Mouse (Mus musculus) midbrain, embryonic 14.5 days (tissue): ENCODE data around the gene Pdha1. TPM values are rescaled to one million over a fixed set of nuclear protein-coding genes. Genes with fewer than 3 reads are reported as not detected.

Experiments used
- ATAC-seq: fragments of 200-750 bp; cut with Nextera tagmentation; 2 replicates; pipeline ENCODE4 v1.8.0; 2017; ENCODE audit warnings: moderate number of reproducible peaks, moderate library complexity; ENCODE audit not compliant: low FRiP score, low TSS enrichment
- DNase-seq: peaks from one replicate; pipeline ENCODE4 v3.0.0-alpha.2; 2015
- H3K27ac ChIP-seq: fragments of 300-500 bp; sonication (generic); replicated peaks from 2 replicates; pipeline ENCODE4 v1.5.1; 2014; ENCODE audit warnings: mild to moderate bottlenecking, low read depth, low read length, moderate library complexity
- H3K27me3 ChIP-seq: fragments of 300-500 bp; sonication (generic); 2 replicates; pipeline ENCODE4 v1.6.1; 2014; ENCODE audit warnings: low read length, control low read depth, mixed read lengths; ENCODE audit not compliant: control insufficient read depth, insufficient read depth
- H3K36me3 ChIP-seq: fragments of 300-500 bp; sonication (generic); 2 replicates; pipeline ENCODE4 v1.6.1; 2014; ENCODE audit warnings: low read length, control low read depth; ENCODE audit not compliant: control insufficient read depth, insufficient read depth
- H3K4me1 ChIP-seq: fragments of 300-500 bp; sonication (generic); 2 replicates; pipeline ENCODE4 v1.6.1; 2014; ENCODE audit warnings: mild to moderate bottlenecking, antibody characterized with exemption, low read length, control low read depth; ENCODE audit not compliant: control insufficient read depth, insufficient read depth
- H3K4me2 ChIP-seq: fragments of 300-500 bp; sonication (generic); 2 replicates; pipeline ENCODE4 v1.6.1; 2014; ENCODE audit warnings: mild to moderate bottlenecking, low read length, moderate library complexity
- H3K4me3 ChIP-seq: fragments of 300-500 bp; sonication (generic); replicated peaks from 2 replicates; pipeline ENCODE4 v1.5.1; 2014; ENCODE audit warnings: low read depth, low read length
- H3K9ac ChIP-seq: fragments of 300-500 bp; sonication (generic); replicated peaks from 2 replicates; pipeline ENCODE4 v1.6.1; 2014; ENCODE audit warnings: mild to moderate bottlenecking, low read length, moderate library complexity
- H3K9me3 ChIP-seq: fragments of 300-500 bp; sonication (generic); 2 replicates; pipeline ENCODE4 v1.6.1; 2016; ENCODE audit warnings: low read length, control low read depth, mixed read lengths; ENCODE audit not compliant: control insufficient read depth
- WGBS: fragments of 180-500 bp; shearing (Covaris S2); extraction: QIAGEN DNeasy Blood & Tissue Kit; methylation state at CpG from one replicate; pipeline ENCODE4 v1.1.7; 2014; 5-methylcytosine and 5-hydroxymethylcytosine counted together
- polyA plus RNA-seq: library from polyadenylated mRNA; unstranded; fragments of >200 nt; fragmentation: Nextera tagmentation; extraction: Ambion mirVana; gene quantifications from 2 replicates; pipeline ENCODE4 v1.2.1, GENCODE M21; 2014

Gene Pdha1
- polyA plus RNA-seq, 1 experiment from 2014 or later = 133 TPM

DNA sequence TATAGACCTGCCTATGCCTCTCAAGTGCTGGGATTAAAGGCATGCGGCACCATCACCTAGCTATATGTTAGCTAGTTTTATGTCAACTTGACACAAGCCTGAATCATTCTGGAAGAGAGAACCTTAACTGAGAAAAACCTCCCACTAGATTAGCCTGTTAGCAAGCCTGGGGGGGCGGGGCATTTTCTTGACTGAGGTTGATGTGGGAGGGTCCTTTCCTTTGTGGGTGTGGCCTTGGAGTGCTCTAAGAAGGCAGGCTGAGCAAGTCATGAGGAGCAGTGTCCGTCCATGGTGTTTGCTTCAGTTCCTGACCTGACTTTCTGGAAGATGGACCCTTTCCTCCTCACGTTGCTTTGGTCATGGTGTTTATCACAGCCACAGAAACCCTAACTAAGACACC lies 8.6 kb upstream of the Pdha1 start:
- no peaks in the 10 kb centered on the region for H3K4me1 ChIP-seq
- DNase-seq = no peak
- 89% methylated on average over 4 of the region's 4 CpGs for WGBS
- H3K27me3 ChIP-seq = no peaks in the 10 kb centered on the region
- no peaks in the 10 kb centered on the region for H3K36me3 ChIP-seq
- no peaks in the 10 kb centered on the region for H3K9me3 ChIP-seq
- H3K9ac ChIP-seq = no peak overlapping the region
- H3K4me3 ChIP-seq = no peak overlapping the region
- no peak overlapping the region for H3K27ac ChIP-seq
- ATAC-seq = no peak
- H3K4me2 ChIP-seq = no peak overlapping the region

DNA sequence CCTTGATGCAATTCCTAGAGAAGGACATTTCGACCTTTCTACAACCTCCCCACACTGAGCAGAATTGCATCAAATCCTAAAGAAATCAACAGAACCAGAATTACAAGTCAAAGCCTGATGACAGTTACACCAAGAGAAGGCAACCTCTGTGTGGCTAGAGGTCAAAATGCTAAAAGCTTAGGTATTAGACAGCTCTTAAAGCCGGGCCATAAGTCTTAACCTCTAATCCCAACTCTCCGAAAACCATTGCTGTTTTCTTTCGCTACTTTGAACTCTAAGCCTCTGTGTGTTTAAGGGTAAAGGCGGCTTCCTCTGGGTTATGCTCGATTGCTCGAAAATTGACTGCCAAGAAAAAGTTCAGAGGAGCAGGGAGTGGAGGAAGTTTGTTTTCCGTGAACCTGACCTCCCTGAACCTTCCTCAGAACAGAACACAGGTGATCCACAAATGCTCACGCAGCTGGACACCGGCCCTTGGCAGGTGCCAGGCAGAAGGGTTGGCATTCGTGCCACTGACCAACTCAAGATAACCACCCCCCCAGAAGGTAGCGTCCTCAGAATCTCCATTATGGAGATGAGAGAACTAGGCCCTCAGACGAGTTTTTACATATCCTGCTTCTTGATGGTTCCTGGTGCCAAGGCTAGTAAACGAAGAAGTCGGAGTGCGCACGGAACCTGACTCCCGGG lies 894 bp downstream of the Pdha1 start:
- no peaks in the 10 kb centered on the region for H3K9me3 ChIP-seq

DNA sequence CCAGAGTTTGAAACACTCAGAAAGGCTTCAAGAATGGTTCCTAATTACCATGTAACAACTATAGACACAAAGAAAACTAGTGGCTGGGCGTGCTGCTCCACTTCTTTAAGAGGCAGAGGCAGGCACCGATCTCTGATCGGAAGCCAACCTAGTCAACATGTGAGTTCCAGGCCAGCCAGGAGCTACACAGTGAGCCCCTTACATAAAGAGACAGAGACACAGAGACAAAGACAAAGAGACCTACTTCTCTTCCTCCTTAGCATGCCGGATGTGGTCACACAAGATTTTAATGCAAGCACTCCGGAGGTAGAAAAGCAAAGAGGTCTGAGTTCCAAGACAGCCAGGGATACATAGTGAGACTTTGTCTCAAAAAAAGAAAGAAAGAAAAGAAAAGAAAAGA lies 2.1 kb downstream of the Pdha1 start:
- Histone ChIP-seq H3K36me3 (no peaks in the 10 kb centered on the region; the same call in 1 of the 2 replicates), H3K9me3 (no peaks in the 10 kb centered on the region), H3K27me3 (no peaks in the 10 kb centered on the region), H3K4me1 (no peaks in the 10 kb centered on the region), H3K27ac (no peak overlapping the region), H3K4me2 (peak overlapping the region; percentile 65), H3K4me3 (0 out of 2 replicates have a peak overlapping the region, but pooled peaks have one; percentile 2), H3K9ac (no peak overlapping the region)
- ATAC-seq (no peak), DNase-seq (peak; percentile 10)
- 20% methylated on average over 5 of the region's 5 CpGs for WGBS

More for the DNA sequence above, 894 bp downstream of the Pdha1 start:
- DNase-seq (no peak), ATAC-seq (no peak)
- Histone ChIP-seq H3K4me2 (peak overlapping the region; percentile 65), H3K4me3 (peak overlapping the region; percentile 59), H3K27ac (peak overlapping the region; percentile 86), H3K27me3 (no peaks in the 10 kb centered on the region), H3K4me1 (no peaks in the 10 kb centered on the region), H3K36me3 (no peaks in the 10 kb centered on the region; the same call in 1 of the 2 replicates), H3K9ac (peak overlapping the region; percentile 64)
- 28% methylated on average over 18 of the region's 18 CpGs for WGBS

DNA sequence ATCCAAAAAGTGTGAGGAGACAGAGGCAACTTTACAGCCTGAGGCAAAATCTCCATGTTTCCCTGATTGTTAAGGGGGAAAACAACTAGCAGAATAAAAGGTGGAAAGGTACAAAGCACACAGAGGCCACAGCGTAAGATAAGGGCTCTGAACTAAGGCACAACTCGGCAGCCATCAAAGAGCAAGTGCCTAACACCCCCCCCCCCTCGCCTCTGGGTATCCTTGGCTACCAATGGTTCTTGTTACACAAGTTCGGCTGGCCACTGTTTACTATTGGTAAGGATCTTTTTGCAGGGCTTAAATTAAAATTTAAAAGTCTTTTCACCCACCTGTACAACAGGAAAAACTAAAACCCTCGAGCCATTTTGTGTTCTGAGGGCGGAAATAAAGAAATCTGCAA lies 2.5 kb downstream of the Pdha1 start:
- WGBS = 26% methylated on average over 6 of the region's 6 CpGs
- Histone ChIP-seq H3K9me3 (no peaks in the 10 kb centered on the region), H3K27me3 (no peaks in the 10 kb centered on the region), H3K9ac (no peak overlapping the region), H3K4me1 (no peaks in the 10 kb centered on the region), H3K4me2 (peak overlapping the region; percentile 65), H3K36me3 (no peaks in the 10 kb centered on the region; the same call in 1 of the 2 replicates), H3K27ac (no peak overlapping the region), H3K4me3 (0 out of 2 replicates have a peak overlapping the region, but pooled peaks have one; percentile 2)
- DNase-seq = no peak
- no peak for ATAC-seq

DNA sequence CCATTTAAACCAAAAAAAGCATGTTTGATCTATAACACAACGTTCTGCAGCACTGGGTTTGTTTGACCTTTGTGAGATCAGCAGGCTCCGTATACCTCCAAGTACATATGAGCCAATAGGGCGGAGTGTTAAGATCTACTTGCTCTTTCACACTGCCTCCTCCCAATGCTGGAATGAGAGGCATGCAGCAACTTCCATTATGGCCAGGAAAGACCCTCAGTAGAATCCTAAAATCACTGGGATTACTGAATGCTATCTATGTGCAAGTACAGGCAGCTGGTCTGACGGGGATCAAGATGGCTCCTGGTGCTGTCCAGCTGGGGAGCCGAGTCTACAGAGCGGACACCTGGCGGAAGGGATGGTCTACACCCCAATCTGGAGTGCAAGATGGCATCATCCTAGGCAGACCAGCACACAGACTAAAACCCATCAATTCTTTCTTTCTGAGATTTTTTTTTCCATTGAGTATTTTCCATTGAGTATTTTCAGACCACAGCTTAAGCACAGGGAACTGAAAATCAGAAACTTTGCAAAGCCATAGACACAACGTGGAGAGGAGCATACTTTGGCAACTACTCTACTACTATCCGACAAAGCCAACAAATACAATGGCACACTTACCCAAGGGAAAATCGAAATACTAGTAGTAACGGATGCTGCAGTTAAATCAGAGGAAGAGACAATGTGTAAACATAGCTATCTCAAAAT lies 3.9 kb downstream of the Pdha1 start:
- DNase-seq = no peak
- Histone ChIP-seq H3K4me3 (no peak overlapping the region), H3K36me3 (peaks cover 8% of the 10 kb centered on the region), H3K9me3 (no peaks in the 10 kb centered on the region), H3K27me3 (no peaks in the 10 kb centered on the region), H3K9ac (no peak overlapping the region), H3K27ac (no peak overlapping the region), H3K4me2 (no peak overlapping the region), H3K4me1 (no peaks in the 10 kb centered on the region)
- ATAC-seq = no peak
- 84% methylated on average over 11 of the region's 11 CpGs for WGBS

DNA sequence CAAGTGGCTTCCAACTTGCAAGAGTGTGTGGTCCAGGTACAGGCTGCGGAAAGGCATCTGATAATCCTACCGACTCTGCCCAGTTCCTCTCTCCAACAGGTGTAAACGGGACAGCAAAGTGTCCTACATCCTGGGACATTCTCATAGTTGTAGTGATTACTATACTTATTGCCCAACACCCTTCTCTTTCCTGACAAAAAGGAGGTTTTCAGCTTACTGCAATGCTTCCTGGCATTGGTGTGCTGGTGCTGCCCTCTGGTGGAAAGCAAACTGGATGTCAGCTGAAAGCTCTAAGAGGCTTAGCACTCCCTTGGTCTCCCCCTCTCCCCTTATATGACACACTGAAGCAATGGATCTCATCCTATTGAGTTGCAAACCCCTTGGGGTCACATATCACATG lies 21.6 kb downstream of the Pdha1 start:
- no peaks in the 10 kb centered on the region for H3K9me3 ChIP-seq
- no peak overlapping the region for H3K9ac ChIP-seq
- H3K4me1 ChIP-seq = no peaks in the 10 kb centered on the region
- 72% methylated on average over 3 of the region's 3 CpGs for WGBS
- H3K27me3 ChIP-seq = no peaks in the 10 kb centered on the region
- no peak overlapping the region for H3K27ac ChIP-seq
- peak; percentile 63; the same call in 1 of the 2 replicates for ATAC-seq
- H3K4me2 ChIP-seq = no peak overlapping the region
- no peak overlapping the region for H3K4me3 ChIP-seq
- DNase-seq = peak; percentile 82
- H3K36me3 ChIP-seq = 0 out of 2 replicates have a peak, but pooled peaks cover 5% of the 10 kb centered on the region

DNA sequence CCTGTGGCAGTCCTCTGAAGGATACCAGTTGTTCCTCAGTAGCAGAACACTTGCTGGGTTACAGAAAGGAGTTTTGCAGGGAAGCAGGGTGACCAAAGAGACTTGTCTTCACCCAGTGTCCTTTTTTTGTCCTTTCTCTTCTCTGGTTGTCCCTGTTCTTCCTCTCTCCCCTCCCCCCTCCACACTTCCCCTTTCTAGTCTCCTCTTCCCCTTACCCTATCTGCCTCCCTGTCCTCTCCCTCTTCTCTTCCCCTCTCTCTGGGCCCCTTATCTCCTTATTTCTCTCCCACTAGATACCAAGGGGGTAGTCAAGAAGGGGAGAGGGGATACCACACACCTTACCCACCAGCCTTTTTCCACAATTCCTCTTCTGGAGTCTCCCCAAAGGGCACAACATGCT lies 22.1 kb downstream of the Pdha1 start:
- Histone ChIP-seq H3K4me1 (no peaks in the 10 kb centered on the region), H3K36me3 (0 out of 2 replicates have a peak, but pooled peaks cover 3% of the 10 kb centered on the region), H3K9ac (no peak overlapping the region), H3K27me3 (no peaks in the 10 kb centered on the region), H3K9me3 (no peaks in the 10 kb centered on the region), H3K4me2 (no peak overlapping the region), H3K27ac (no peak overlapping the region), H3K4me3 (no peak overlapping the region)
- ATAC-seq (no peak), DNase-seq (no peak)

DNA sequence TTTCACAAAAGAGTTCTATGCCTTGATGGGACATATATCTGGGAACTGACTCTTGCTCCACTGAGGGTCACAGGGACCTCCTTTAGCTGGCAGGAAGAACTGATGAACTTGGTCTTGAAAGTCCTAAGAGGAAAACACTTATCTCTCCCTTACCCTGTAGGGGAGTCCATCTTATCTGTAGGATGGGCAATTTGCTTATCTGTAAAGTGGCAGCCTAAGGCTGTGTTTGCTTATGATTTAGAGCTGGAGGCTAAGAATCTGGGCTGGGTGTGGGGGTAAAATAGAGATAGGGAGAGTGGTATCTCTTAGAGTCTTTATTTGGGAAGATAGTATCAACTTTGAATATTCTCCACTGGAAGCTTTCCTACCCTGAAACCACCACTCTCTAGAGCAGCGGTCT lies 24.4 kb downstream of the Pdha1 start:
- Histone ChIP-seq H3K4me1 (no peaks in the 10 kb centered on the region), H3K4me2 (no peak overlapping the region), H3K27ac (no peak overlapping the region), H3K4me3 (no peak overlapping the region), H3K27me3 (no peaks in the 10 kb centered on the region), H3K36me3 (no peaks in the 10 kb centered on the region), H3K9me3 (no peaks in the 10 kb centered on the region), H3K9ac (no peak overlapping the region)
- ATAC-seq = no peak
- WGBS = 97% methylated on average over 1 of the region's 1 CpGs
- DNase-seq = no peak

DNA sequence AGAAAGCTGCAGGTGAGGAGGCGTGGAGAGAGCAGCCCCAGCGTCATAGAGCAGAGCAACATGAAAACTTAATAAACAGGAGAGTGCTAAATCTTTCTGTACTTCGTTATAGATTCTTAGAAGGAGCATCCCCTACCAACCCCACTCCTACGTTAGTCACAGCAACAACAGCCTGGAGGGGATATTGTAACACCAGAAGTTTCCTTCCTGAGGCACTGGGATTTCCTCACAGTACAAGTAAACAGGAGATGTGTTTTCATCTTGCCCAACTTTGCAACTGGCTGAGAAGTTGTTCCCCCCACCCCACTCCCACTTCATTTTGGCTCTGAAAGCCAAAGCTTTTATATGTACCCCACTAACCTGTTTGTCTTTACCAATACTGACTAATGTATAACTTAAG lies 30.4 kb downstream of the Pdha1 start:
- Histone ChIP-seq H3K9ac (no peak overlapping the region), H3K27me3 (no peaks in the 10 kb centered on the region), H3K4me3 (no peak overlapping the region), H3K4me2 (no peak overlapping the region), H3K4me1 (no peaks in the 10 kb centered on the region), H3K9me3 (no peaks in the 10 kb centered on the region), H3K36me3 (no peaks in the 10 kb centered on the region), H3K27ac (no peak overlapping the region)
- WGBS = 66% methylated on average over 4 of the region's 4 CpGs
- DNase-seq (no peak), ATAC-seq (no peak)
